Mouse (Mus musculus) monocyte, adult 59 days (primary cell): ENCODE measurements around the gene Fcho2. TPM values are rescaled to one million over a fixed set of nuclear protein-coding genes. Genes with fewer than 3 reads are reported as not detected.

Experiments
- total RNA-seq, 2 experiments: library from RNA; stranded (reverse); gene quantifications; one replicate each; pipeline ENCODE4 v1.2.4; 2023

The Fcho2 gene
- 100 to 1,000 TPM; 167 to 191 TPM for total RNA-seq

DNA sequence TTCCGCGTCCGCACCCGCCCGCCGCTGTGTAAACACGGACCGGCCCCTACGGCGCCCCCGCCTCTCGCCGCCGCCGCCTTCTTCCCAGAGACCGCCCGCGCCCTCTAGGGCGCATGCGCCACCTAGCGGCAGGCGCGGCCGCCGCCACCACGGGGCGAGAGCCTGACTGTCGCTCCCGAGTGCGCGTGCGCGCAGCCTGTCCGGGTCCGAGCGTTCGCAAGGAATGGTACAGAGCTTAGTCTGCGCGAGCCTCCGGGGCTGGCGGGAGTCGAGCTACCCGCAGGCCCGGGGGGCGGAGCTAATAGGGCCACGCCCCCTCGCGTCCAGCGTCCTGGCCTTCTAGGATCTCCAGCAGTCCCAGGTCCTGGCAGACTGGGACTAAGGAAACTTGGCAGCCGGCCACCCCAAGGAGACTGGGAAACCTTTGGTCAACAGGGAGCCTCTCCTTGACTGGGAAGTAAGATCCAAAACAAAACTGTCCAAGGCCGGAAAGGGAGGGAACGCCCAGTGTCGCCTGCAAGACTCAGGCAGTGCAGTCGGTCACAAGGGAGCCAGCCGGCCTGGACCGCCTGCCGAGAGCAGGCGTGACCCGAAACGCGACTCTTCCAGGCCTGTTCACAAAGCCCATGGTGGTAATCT, at the start of gene Fcho2:
Fcho2 (minus strand) TSS at position 303 of the 639 bp plus-strand sequence.

DNA sequence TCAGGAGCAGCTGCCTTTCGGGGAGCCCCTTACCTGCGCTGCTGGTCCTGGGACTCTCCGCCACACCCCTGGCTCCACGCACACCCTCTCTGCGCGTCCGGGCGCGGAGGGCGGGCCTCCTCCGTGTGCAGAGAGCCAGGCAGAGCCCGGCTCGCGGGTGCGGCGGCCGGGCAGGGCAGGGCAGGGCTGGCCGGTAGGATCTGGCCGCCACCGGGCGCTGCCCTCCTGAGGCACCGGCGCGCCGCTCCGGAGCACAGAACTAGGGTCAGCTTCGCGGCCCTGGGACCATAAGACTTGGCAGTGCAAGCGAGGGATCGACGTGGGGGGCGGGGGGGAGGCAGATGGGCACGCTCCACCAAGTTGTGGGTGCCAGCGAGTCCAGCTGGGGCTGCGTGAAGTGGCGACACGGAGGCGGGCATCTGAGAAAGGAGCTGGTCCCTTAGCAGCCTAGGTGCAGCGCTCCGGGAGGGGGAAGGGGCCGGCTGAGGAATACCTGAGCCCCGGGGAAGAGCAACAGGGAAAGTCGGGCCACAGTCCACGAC, 120.4 kb downstream of the Fcho2 start, which contains the start of gene Tmem171:
Tmem171 (minus strand) TSS at position 62 of the 542 bp plus-strand sequence.

Other genes starting within 250 kb of the Fcho2 start
- gene Tmem174, start 178.0 kb downstream of the Fcho2 start, total RNA-seq, result not detected
- gene Tmem171, start 120.6 kb downstream of the Fcho2 start, total RNA-seq, result not detected
- gene Tnpo1, start 110.9 kb upstream of the Fcho2 start, total RNA-seq, result 10 to 100 TPM; 89.1 to 97.6 TPM
- gene 1700024P04Rik, start 169.1 kb upstream of the Fcho2 start, total RNA-seq, result not detected